Mouse (Mus musculus): ENCODE measurements around the gene Tmbim1.

- no peak for TF ChIP-seq CTCF (IDR thresholded peaks at IDR 0.05; ENCODE audit: low read depth)
- TF ChIP-seq EP300 (IDR thresholded peaks at IDR 0.05; ENCODE audit: low read depth), result no peak
These were observed 38.9 kb upstream of the Tmbim1 start for GRCm38 (mm10) chr1:74344163-74344916.

Measured in liver, postnatal 0 days (tissue).